Mouse (Mus musculus) 3134 (cell line): ENCODE measurements around the gene Slc22a14.
"Not testable (repeated sequence)": the region's sequence is repeated elsewhere in the genome, so short reads cannot be mapped to it uniquely, and the experiment has no call there.

Experiments
- DNase-seq: peaks from one replicate; pipeline ENCODE4 v3.0.0-alpha.2; 2011; ENCODE audit warnings: low spot score; ENCODE audit not compliant: insufficient read length; ENCODE audit errors: extremely low read depth

Slc22a14 gene

GRCm38 (mm10) chr9:119365284-119365683, at the start of gene Slc22a14:
TSS of gene Slc22a14 (minus strand) at chr9:119365553.
- DNase-seq = no peak

GRCm38 (mm10) chr9:119409864-119410263, 44.5 kb upstream of the Slc22a14 start:
- DNase-seq = no peak

GRCm38 (mm10) chr9:119408898-119409664, 43.7 kb upstream of the Slc22a14 start:
- DNase-seq = no peak

GRCm38 (mm10) chr9:119407884-119408283, 42.5 kb upstream of the Slc22a14 start:
- no peak for DNase-seq

- no peak for DNase-seq
Measured at GRCm38 (mm10) chr9:119404090-119404489, 38.7 kb upstream of the Slc22a14 start.

- no peak for DNase-seq
Measured at GRCm38 (mm10) chr9:119403236-119403641, 37.9 kb upstream of the Slc22a14 start.

- DNase-seq = no peak
Measured at GRCm38 (mm10) chr9:119402253-119403235, 37.2 kb upstream of the Slc22a14 start.

GRCm38 (mm10) chr9:119401801-119402214, 36.5 kb upstream of the Slc22a14 start, which contains the start of gene Acvr2b:
TSS of gene Acvr2b (plus strand) at chr9:119402118.
- DNase-seq = peak; percentile 76

- DNase-seq = no peak
Measured at GRCm38 (mm10) chr9:119401351-119401750, 36.0 kb upstream of the Slc22a14 start.

GRCm38 (mm10) chr9:119394808-119395207, 29.5 kb upstream of the Slc22a14 start:
- no peak for DNase-seq

GRCm38 (mm10) chr9:119390214-119390613, 24.9 kb upstream of the Slc22a14 start:
- no peak for DNase-seq

- DNase-seq = no peak
Measured at GRCm38 (mm10) chr9:119388956-119389355, 23.6 kb upstream of the Slc22a14 start.

- no peak for DNase-seq
Measured at GRCm38 (mm10) chr9:119382603-119383002, 17.2 kb upstream of the Slc22a14 start.

- no peak for DNase-seq
Measured at GRCm38 (mm10) chr9:119378231-119378630, 12.9 kb upstream of the Slc22a14 start.

GRCm38 (mm10) chr9:119375556-119375955, 10.2 kb upstream of the Slc22a14 start:
- no peak for DNase-seq

GRCm38 (mm10) chr9:119375008-119375407, 9.7 kb upstream of the Slc22a14 start:
- DNase-seq = no peak

GRCm38 (mm10) chr9:119371251-119371650, 5.9 kb upstream of the Slc22a14 start:
- DNase-seq = no peak

GRCm38 (mm10) chr9:119370770-119371169, 5.4 kb upstream of the Slc22a14 start:
- not testable (repeated sequence) for DNase-seq

GRCm38 (mm10) chr9:119368367-119368766, 3.0 kb upstream of the Slc22a14 start:
- DNase-seq = no peak

- DNase-seq = no peak
Measured at GRCm38 (mm10) chr9:119363229-119363628, 2.1 kb downstream of the Slc22a14 start.

GRCm38 (mm10) chr9:119361416-119361815, 3.9 kb downstream of the Slc22a14 start:
- no peak for DNase-seq
